Mouse (Mus musculus) forebrain, postnatal 0 days (tissue): Measurements from ENCODE around the gene Olfr1281. TPM values are rescaled to one million over a fixed set of nuclear protein-coding genes. Genes with fewer than 3 reads are reported as not detected.

Experiments used
- ATAC-seq: fragments of 200-750 bp; cut with Nextera tagmentation; 2 replicates; pipeline ENCODE4 v1.8.0; 2017; ENCODE audit warnings: mild to moderate bottlenecking, moderate library complexity
- DNase-seq: peaks from one replicate; pipeline ENCODE4 v3.0.0-alpha.2; 2015
- H3K27ac ChIP-seq: fragments of 300-500 bp; sonication (generic); 2 replicates; pipeline ENCODE4 v1.5.1; 2014; ENCODE audit warnings: low read depth, mild to moderate bottlenecking, antibody characterized with exemption, low read length, moderate library complexity, mixed read lengths
- H3K27me3 ChIP-seq: fragments of 300-500 bp; sonication (generic); 2 replicates; pipeline ENCODE4 v1.6.1; 2014; ENCODE audit warnings: mild to moderate bottlenecking, low read length, mixed read lengths; ENCODE audit not compliant: insufficient read depth
- H3K36me3 ChIP-seq: fragments of 300-500 bp; sonication (generic); 2 replicates; pipeline ENCODE4 v1.6.1; 2014; ENCODE audit warnings: mild to moderate bottlenecking, moderate library complexity; ENCODE audit not compliant: insufficient read depth
- H3K4me1 ChIP-seq: fragments of 300-500 bp; sonication (generic); 2 replicates; pipeline ENCODE4 v1.6.1; 2014; ENCODE audit warnings: antibody characterized with exemption; ENCODE audit not compliant: insufficient read depth
- H3K4me2 ChIP-seq: fragments of 300-500 bp; sonication (generic); 2 replicates; pipeline ENCODE4 v1.6.1; 2014; ENCODE audit warnings: low read depth, mild to moderate bottlenecking, moderate library complexity
- H3K4me3 ChIP-seq: fragments of 300-500 bp; sonication (generic); 2 replicates; pipeline ENCODE4 v1.5.1; 2014; ENCODE audit warnings: low read depth, low read length, mixed read lengths
- H3K9ac ChIP-seq: fragments of 300-500 bp; sonication (generic); 2 replicates; pipeline ENCODE4 v1.6.1; 2014; ENCODE audit warnings: mild to moderate bottlenecking
- H3K9me3 ChIP-seq: fragments of 300-500 bp; sonication (generic); 2 replicates; pipeline ENCODE4 v1.6.1; 2016; ENCODE audit warnings: low read length
- CTCF ChIP-seq: sonication (generic); IDR thresholded peaks from 2 replicates; pipeline ENCODE4 v1.5.1; 2016; ENCODE audit warnings: antibody characterized with exemption, control low read depth, low read depth
- WGBS: fragments of 180-500 bp; shearing (Covaris S2); extraction: QIAGEN DNeasy Blood & Tissue Kit; methylation state at CpG from one replicate; pipeline ENCODE4 v1.1.7; 2014; 5-methylcytosine and 5-hydroxymethylcytosine counted together
- polyA plus RNA-seq: library from polyadenylated mRNA; unstranded; fragments of >200 nt; fragmentation: Nextera tagmentation; extraction: Ambion mirVana; gene quantifications from 2 replicates; pipeline ENCODE4 v1.2.1, GENCODE M21; 2015
- total RNA-seq: library from RNA; depleted of rRNA; stranded (reverse); fragments of >200 nt; gene quantifications from 2 replicates; pipeline ENCODE4 v1.2.3, GENCODE M21; 2014; rRNA removed

The Olfr1281 gene
- total and polyA plus RNA-seq, 2 experiments from 2014 or later: not detected

- 72% methylated on average over 2 of the region's 2 CpGs for WGBS
- no peak for TF ChIP-seq CTCF
- H3K4me1 ChIP-seq: no peaks in the 10 kb centered on the region
- DNase-seq (no peak), ATAC-seq (no peak)
- H3K9me3 ChIP-seq: no peaks in the 10 kb centered on the region
- H3K9ac ChIP-seq: no peak within 1 kb of the TSS
- no peak within 1 kb of the TSS for H3K27ac ChIP-seq
- no peak within 1 kb of the TSS for H3K4me2 ChIP-seq
- H3K4me3 ChIP-seq: no peak within 1 kb of the TSS
- H3K36me3 ChIP-seq: no peaks in the 10 kb centered on the region
- no peaks in the 10 kb centered on the region for H3K27me3 ChIP-seq
These were observed 40.2 kb downstream of the Olfr1281 start, which contains the start of gene Olfr1283 for GRCm38 (mm10) chr2:111366490-111366889. TSS of gene Olfr1283 (plus strand) at chr2:111366790.

GRCm38 (mm10) chr2:111375222-111375621, 48.9 kb downstream of the Olfr1281 start, which contains the start of gene Olfr1284:
TSS of gene Olfr1284 (plus strand) at chr2:111375522.
- no peaks in the 10 kb centered on the region for H3K9me3 ChIP-seq
- H3K27me3 ChIP-seq: no peaks in the 10 kb centered on the region
- H3K9ac ChIP-seq: no peak within 1 kb of the TSS
- H3K4me1 ChIP-seq: no peaks in the 10 kb centered on the region
- no peak within 1 kb of the TSS for H3K4me2 ChIP-seq
- H3K36me3 ChIP-seq: no peaks in the 10 kb centered on the region
- ATAC-seq (no peak), DNase-seq (no peak)
- H3K4me3 ChIP-seq: no peak within 1 kb of the TSS
- WGBS: 89% methylated on average over 1 of the region's 1 CpGs
- H3K27ac ChIP-seq: no peak within 1 kb of the TSS
- TF ChIP-seq CTCF: no peak

Other genes with a start within 250 kb of the Olfr1281 start
- gene Gm13941, start 220.5 kb upstream of the Olfr1281 start, total RNA-seq: not detected in 2 replicates
- not detected in 2 replicates for gene Gm13941, start 220.5 kb upstream of the Olfr1281 start, polyA plus RNA-seq
- gene Gm15130, start 173.6 kb upstream of the Olfr1281 start, total RNA-seq: not detected in 2 replicates
- not detected in 2 replicates for gene Gm15130, start 173.6 kb upstream of the Olfr1281 start, polyA plus RNA-seq
- gene 4930430A15Rik, start 96.9 kb upstream of the Olfr1281 start, total RNA-seq: not detected in 2 replicates
- not detected in 2 replicates for gene 4930430A15Rik, start 96.9 kb upstream of the Olfr1281 start, polyA plus RNA-seq
- not detected in 2 replicates for gene Olfr1275, start 91.2 kb upstream of the Olfr1281 start, total RNA-seq
- not detected in 2 replicates for gene Olfr1275, start 91.2 kb upstream of the Olfr1281 start, polyA plus RNA-seq
- not detected in 2 replicates for gene Olfr1276, start 72.0 kb upstream of the Olfr1281 start, total RNA-seq
- gene Olfr1276, start 72.0 kb upstream of the Olfr1281 start, polyA plus RNA-seq: not detected in 2 replicates
- gene Olfr1277, start 52.4 kb upstream of the Olfr1281 start, total RNA-seq: not detected in 2 replicates
- not detected in 2 replicates for gene Olfr1277, start 52.4 kb upstream of the Olfr1281 start, polyA plus RNA-seq
- gene Olfr1278, start 36.4 kb upstream of the Olfr1281 start, total RNA-seq: not detected in 2 replicates
- gene Olfr1278, start 36.4 kb upstream of the Olfr1281 start, polyA plus RNA-seq: not detected in 2 replicates
- gene Olfr1279, start 25.9 kb upstream of the Olfr1281 start, total RNA-seq: not detected in 2 replicates
- not detected in 2 replicates for gene Olfr1279, start 25.9 kb upstream of the Olfr1281 start, polyA plus RNA-seq
- not detected in 2 replicates for gene Olfr1280, start 12.5 kb upstream of the Olfr1281 start, total RNA-seq
- gene Olfr1280, start 12.5 kb upstream of the Olfr1281 start, polyA plus RNA-seq: not detected in 2 replicates
- gene Olfr1282, start 9.6 kb downstream of the Olfr1281 start, total RNA-seq: not detected in 2 replicates
- gene Olfr1282, start 9.6 kb downstream of the Olfr1281 start, polyA plus RNA-seq: not detected in 2 replicates
- gene Olfr1283, start 40.3 kb downstream of the Olfr1281 start, total RNA-seq: not detected in 2 replicates
- not detected in 2 replicates for gene Olfr1283, start 40.3 kb downstream of the Olfr1281 start, polyA plus RNA-seq
- not detected in 2 replicates for gene Olfr1284, start 49.0 kb downstream of the Olfr1281 start, total RNA-seq
- gene Olfr1284, start 49.0 kb downstream of the Olfr1281 start, polyA plus RNA-seq: not detected in 2 replicates
- not detected in 2 replicates for gene Olfr1286, start 96.6 kb downstream of the Olfr1281 start, total RNA-seq
- not detected in 2 replicates for gene Olfr1286, start 96.6 kb downstream of the Olfr1281 start, polyA plus RNA-seq
- not detected in 2 replicates for gene Olfr1287, start 122.6 kb downstream of the Olfr1281 start, total RNA-seq
- gene Olfr1287, start 122.6 kb downstream of the Olfr1281 start, polyA plus RNA-seq: not detected in 2 replicates
- not detected in 2 replicates for gene Olfr1288, start 147.6 kb downstream of the Olfr1281 start, total RNA-seq
- not detected in 2 replicates for gene Olfr1288, start 147.6 kb downstream of the Olfr1281 start, polyA plus RNA-seq
- gene Olfr1289, start 154.3 kb downstream of the Olfr1281 start, total RNA-seq: not detected in 2 replicates
- not detected in 2 replicates for gene Olfr1289, start 154.3 kb downstream of the Olfr1281 start, polyA plus RNA-seq
- not detected in 2 replicates for gene Olfr1290, start 167.3 kb downstream of the Olfr1281 start, total RNA-seq
- not detected in 2 replicates for gene Olfr1290, start 167.3 kb downstream of the Olfr1281 start, polyA plus RNA-seq
- not detected in 2 replicates for gene Olfr1291-ps1, start 170.7 kb downstream of the Olfr1281 start, total RNA-seq
- not detected in 2 replicates for gene Olfr1291-ps1, start 170.7 kb downstream of the Olfr1281 start, polyA plus RNA-seq
- gene Olfr1293-ps, start 198.7 kb downstream of the Olfr1281 start, total RNA-seq: not detected in 2 replicates
- not detected in 2 replicates for gene Olfr1293-ps, start 198.7 kb downstream of the Olfr1281 start, polyA plus RNA-seq
- not detected in 2 replicates for gene Olfr1294, start 213.8 kb downstream of the Olfr1281 start, total RNA-seq
- not detected in 2 replicates for gene Olfr1294, start 213.8 kb downstream of the Olfr1281 start, polyA plus RNA-seq
- not detected in 2 replicates for gene Olfr1295, start 243.2 kb downstream of the Olfr1281 start, total RNA-seq
- gene Olfr1295, start 243.2 kb downstream of the Olfr1281 start, polyA plus RNA-seq: not detected in 2 replicates